Comparison of ENCODE assay signal across 10 mouse cellular contexts in the genomic region with DNA sequence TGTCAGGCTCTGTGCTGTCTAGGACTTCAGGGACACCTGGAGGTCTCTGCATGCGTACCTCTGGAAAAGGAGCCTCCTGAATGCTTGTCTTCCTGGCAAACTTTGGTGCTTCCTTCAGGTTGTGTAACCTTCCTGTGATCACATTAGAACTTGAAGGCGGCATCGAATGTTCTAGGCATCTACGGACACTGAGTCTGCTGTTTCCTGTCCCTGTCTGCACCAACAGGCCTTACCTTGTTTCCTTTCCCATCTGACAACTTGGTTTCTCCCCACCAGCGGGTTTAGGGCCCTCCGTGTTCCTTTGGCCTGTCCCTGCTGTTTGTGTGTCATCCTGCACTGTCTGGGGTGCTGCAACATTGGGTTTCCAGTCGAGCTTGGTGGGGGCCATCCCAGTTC. TPM values are rescaled to one million over a fixed set of nuclear protein-coding genes. Genes with fewer than 3 reads are reported as not detected.
A peak's percentile ranks its signal among the peaks of the same experiment; 100 is the strongest.
DNase-seq lines count a peak whose midpoint lies in the region; ATAC-seq and TF ChIP-seq lines count a peak whose summit lies in the region.
"Had no signal": no experiment of that assay in that cellular context is flagged by ENCODE, and none has a peak within 500 bp of the region (broad histone marks: within the 10 kb centered on the region; RNA-seq: fewer than 3 reads in every experiment).

No protein-coding gene starts in this region.

- ATAC-seq in hindbrain, embryonic 13.5 days (ENCODE audit: low FRiP score) = no peak
- no peak for ATAC-seq in hindbrain, embryonic 14.5 days (ENCODE audit: low FRiP score)
- ATAC-seq in limb, embryonic 14.5 days (ENCODE audit: low FRiP score, low read depth) = no peak

- no peak overlapping the region for H3K9ac ChIP-seq in hindbrain, embryonic 13.5 days
- H3K9ac ChIP-seq in hindbrain, embryonic 14.5 days = no peak overlapping the region
- H3K9ac ChIP-seq in ES-E14 (ENCODE audit: insufficient read depth, low read depth, low read length, poor library complexity, severe bottlenecking) = peak overlapping the region; percentile 45
- no peak overlapping the region for H3K9ac ChIP-seq in limb, embryonic 14.5 days (ENCODE audit: low read depth, low read length, severe bottlenecking)
- H3K9ac ChIP-seq: hindbrain, embryonic 15.5 days; neural tube, embryonic 12.5 days had no signal

- peaks cover 73% of the 10 kb centered on the region for H3K4me1 ChIP-seq in hindbrain, embryonic 13.5 days (replicated peaks)
- H3K4me1 ChIP-seq in hindbrain, embryonic 14.5 days (replicated peaks; ENCODE audit: control insufficient read depth, insufficient read depth, low read length) = peaks cover 30% of the 10 kb centered on the region
- H3K4me1 ChIP-seq in ES-E14 (ENCODE audit: control insufficient read depth in 2 of 2, insufficient read depth in 2 of 2, low read length in 2 of 2, poor library complexity in 1 of 2) = peaks cover 14 to 56% of the 10 kb centered on the region in 2 experiments
- peaks cover 43% of the 10 kb centered on the region for H3K4me1 ChIP-seq in limb, embryonic 14.5 days (ENCODE audit: control insufficient read depth, insufficient read depth, low read length)

- 89% methylated on average over 7 of the region's 7 CpGs for WGBS in hindbrain, embryonic 13.5 days
- 84% methylated on average over 7 of the region's 7 CpGs for WGBS in hindbrain, embryonic 14.5 days
- WGBS in limb, embryonic 14.5 days = 82% methylated on average over 7 of the region's 7 CpGs

- no peak for TF ChIP-seq POLR2A in limb, embryonic 14.5 days (IDR thresholded peaks at IDR 0.05; ENCODE audit: borderline replicate concordance, extremely low read depth, insufficient read depth, insufficient read length)

- H3K27ac ChIP-seq in hindbrain, embryonic 13.5 days = peak overlapping the region; percentile 84; the same call in 1 of the 2 replicates
- no peak overlapping the region for H3K27ac ChIP-seq in hindbrain, embryonic 14.5 days
- H3K27ac ChIP-seq in ES-E14 (ENCODE audit: insufficient read depth, low read depth, low read length, poor library complexity, severe bottlenecking) = peak overlapping the region; percentile 45; the same call in 1 of the 2 replicates
- peak overlapping the region; percentile 55; the same call in 1 of the 2 replicates for H3K27ac ChIP-seq in limb, embryonic 14.5 days (replicated peaks; ENCODE audit: low read depth, low read length)

- no peak overlapping the region for H3K4me3 ChIP-seq in hindbrain, embryonic 13.5 days
- H3K4me3 ChIP-seq in hindbrain, embryonic 14.5 days (replicated peaks; ENCODE audit: low read length) = no peak overlapping the region
- H3K4me3 ChIP-seq in ES-E14 (ENCODE audit: insufficient read depth in 1 of 2, low read depth in 1 of 2, low read length in 2 of 2, poor library complexity in 1 of 2, severe bottlenecking in 1 of 2) = 0 out of 4 replicates have a peak overlapping the region, but pooled peaks of 1 of the 2 experiments have one; percentile 49
- H3K4me3 ChIP-seq in limb, embryonic 14.5 days (replicated peaks; ENCODE audit: low read length) = no peak overlapping the region
- H3K4me3 ChIP-seq: hindbrain, embryonic 15.5 days; neural tube, embryonic 12.5 days had no signal

- no peak overlapping the region for H3K4me2 ChIP-seq in hindbrain, embryonic 13.5 days
- no peak overlapping the region for H3K4me2 ChIP-seq in hindbrain, embryonic 14.5 days (replicated peaks)
- no peak overlapping the region; the same call in 1 of the 2 replicates for H3K4me2 ChIP-seq in limb, embryonic 14.5 days (replicated peaks; ENCODE audit: low read depth, low read length, severe bottlenecking)
- H3K4me2 ChIP-seq: hindbrain, embryonic 15.5 days had no signal

- in situ Hi-C loops in ES-E14 (cut with MboI; ENCODE audit: low sequenced_read_pairs in 2 of 2, unreplicated experiment in 2 of 2) = loop anchor here in 1 of 2 experiments (10.0 kb wide), 1 partner anchor 77 kb away; no protein-coding TSS in a partner anchor

- H3K9me3 ChIP-seq in hindbrain, embryonic 13.5 days = no peaks in the 10 kb centered on the region
- no peaks in the 10 kb centered on the region for H3K9me3 ChIP-seq in hindbrain, embryonic 14.5 days (ENCODE audit: control insufficient read depth, low read length)
- no peaks in the 10 kb centered on the region for H3K9me3 ChIP-seq in ES-E14 (ENCODE audit: control insufficient read depth, insufficient read depth, low read depth, low read length)
- H3K9me3 ChIP-seq in limb, embryonic 14.5 days (ENCODE audit: control insufficient read depth, low read length) = no peaks in the 10 kb centered on the region
- H3K9me3 ChIP-seq: hindbrain, embryonic 15.5 days; neural tube, embryonic 12.5 days had no signal

- no peaks in the 10 kb centered on the region for H3K27me3 ChIP-seq in hindbrain, embryonic 13.5 days
- no peaks in the 10 kb centered on the region for H3K27me3 ChIP-seq in hindbrain, embryonic 14.5 days (ENCODE audit: control insufficient read depth, insufficient read depth, low read length)
- H3K27me3 ChIP-seq in limb, embryonic 14.5 days (ENCODE audit: control insufficient read depth, insufficient read depth, low read length) = no peaks in the 10 kb centered on the region
- H3K27me3 ChIP-seq: hindbrain, embryonic 15.5 days; neural tube, embryonic 12.5 days had no signal

- H3K36me3 ChIP-seq in hindbrain, embryonic 13.5 days = 0 out of 2 replicates have a peak, but pooled peaks cover 12% of the 10 kb centered on the region
- H3K36me3 ChIP-seq in hindbrain, embryonic 14.5 days (replicated peaks; ENCODE audit: control insufficient read depth, insufficient read depth) = 0 out of 2 replicates have a peak, but pooled peaks cover 4% of the 10 kb centered on the region
- no peaks in the 10 kb centered on the region; the same call in 1 of the 2 replicates for H3K36me3 ChIP-seq in ES-E14 (ENCODE audit: control insufficient read depth, insufficient read depth, low read length, poor library complexity, severe bottlenecking)
- H3K36me3 ChIP-seq in limb, embryonic 14.5 days (ENCODE audit: control insufficient read depth, insufficient read depth, low read length) = peaks cover 11% of the 10 kb centered on the region; the same call in 1 of the 2 replicates
- H3K36me3 ChIP-seq: hindbrain, embryonic 15.5 days; neural tube, embryonic 12.5 days had no signal

- DNase-seq in hindbrain, embryonic 14.5 days (ENCODE audit: low spot score) = no peak
- DNase-seq in 416B (ENCODE audit: low read depth) (peak; percentile 39), ES-E14 (ENCODE audit: low read depth, low spot score) (no peak)
- DNase-seq in limb, embryonic 14.5 days (ENCODE audit: low spot score) = no peak
- no peak for DNase-seq in layer of hippocampus, postnatal 36 days
- DNase-seq in thymus, postnatal 14 days = no peak
- DNase-seq in ovary, adult 18-20 months (ENCODE audit: low spot score) = no peak

TF ChIP-seq in ES-E14, 5 proteins besides CTCF, POLR2A, EP300 and RAD21:
- no peak for TF ChIP-seq ZNF384 (IDR thresholded peaks at IDR 0.05; ENCODE audit: low read depth, low read length)
- TF ChIP-seq CHD2 (IDR thresholded peaks at IDR 0.05; ENCODE audit: low read depth, low read length) = no peak
- no peak for TF ChIP-seq HCFC1 (IDR thresholded peaks at IDR 0.05; ENCODE audit: borderline replicate concordance, insufficient read depth, low read length)
- no peak for TF ChIP-seq ZC3H11A (IDR thresholded peaks at IDR 0.05; ENCODE audit: borderline replicate concordance, low read depth, low read length)
- no peak for TF ChIP-seq MAFK (IDR thresholded peaks at IDR 0.05; ENCODE audit: insufficient read depth, low read depth, low read length)
TF ChIP-seq in ES-E14: peak in this region for 0.

RNA-seq across cellular contexts. Expression of gene Ap5z1, which starts 21.7 kb away (rescaled TPM):
- polyA plus RNA-seq in hindbrain, embryonic 13.5 days (2015; fragmentation: Nextera tagmentation; extraction: Ambion mirVana) = 12.8 and 15.2 TPM in 2 replicates
- 12.6 and 12.9 TPM in 2 replicates for polyA plus RNA-seq in hindbrain, embryonic 14.5 days (2014; fragmentation: Nextera tagmentation; extraction: Ambion mirVana)
- total RNA-seq in ES-E14 (2012; rRNA removed) = 17.4 and 26.3 TPM in 2 replicates
- polyA plus RNA-seq in limb, embryonic 14.5 days (2012; rRNA removed) = 23.2 and 28.5 TPM in 2 replicates
- 8.8 and 9.6 TPM in 2 replicates for polyA plus RNA-seq in limb, embryonic 14.5 days (2014; fragmentation: Nextera tagmentation; extraction: Ambion mirVana)
- total RNA-seq in layer of hippocampus, postnatal 36 days (2021) = 10 to 100 TPM; 19.7 to 31.9 TPM

RNA-seq across cellular contexts. Expression of gene Foxk1, which starts 40.7 kb away (rescaled TPM):
- polyA plus RNA-seq in hindbrain, embryonic 13.5 days (2015; fragmentation: Nextera tagmentation; extraction: Ambion mirVana) = 5.3 and 5.6 TPM in 2 replicates
- polyA plus RNA-seq in hindbrain, embryonic 14.5 days (2014; fragmentation: Nextera tagmentation; extraction: Ambion mirVana) = 5.4 and 5.9 TPM in 2 replicates
- total RNA-seq in ES-E14 (2012; rRNA removed) = 9.9 and 10.7 TPM in 2 replicates
- polyA plus RNA-seq in limb, embryonic 14.5 days (2012; rRNA removed) = 18.6 and 22.1 TPM in 2 replicates
- 6.0 and 6.7 TPM in 2 replicates for polyA plus RNA-seq in limb, embryonic 14.5 days (2014; fragmentation: Nextera tagmentation; extraction: Ambion mirVana)
- total RNA-seq in layer of hippocampus, postnatal 36 days (2021) = 10 to 100 TPM; 47.9 to 52.2 TPM
